Mouse (Mus musculus): ENCODE measurements at regions not wholly inside any gene's neighbourhood (a gene's known extent, or its start where the extent isn't known, plus 50 kb on each side); places are given as distances from the start of the nearest gene placed in this dataset.

DNA sequence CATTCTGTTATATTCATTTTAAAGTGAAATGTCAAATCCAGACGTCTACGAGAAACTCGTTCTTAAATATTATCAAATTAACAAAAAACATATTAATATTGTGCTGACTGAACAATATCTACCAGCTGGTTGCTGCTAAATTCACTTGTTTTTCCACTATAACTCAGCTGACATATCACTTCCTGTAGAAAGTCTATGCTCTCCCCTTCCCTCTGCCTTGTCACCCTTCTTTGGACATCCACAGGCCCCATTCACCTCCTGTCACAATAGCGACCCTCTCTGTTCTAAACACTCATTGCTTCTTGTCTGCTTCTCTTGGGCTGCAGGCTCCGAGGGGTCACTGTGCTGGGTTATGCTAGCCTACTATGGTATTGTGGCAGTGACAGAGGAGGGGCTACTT lies 52.5 kb upstream of the Cplx2 start:
- TF ChIP-seq CTCF (IDR thresholded peaks at IDR 0.05; ENCODE audit: low read depth, low read length): no peak
- no peak for TF ChIP-seq POLR2A (IDR thresholded peaks at IDR 0.05; ENCODE audit: borderline replicate concordance, low read depth, low read length)

Measured in bone marrow macrophage, adult 2 months (primary cell).